Mouse (Mus musculus) intestine, embryonic 16.5 days (tissue): Measurements from ENCODE around the gene Rasgef1a. TPM values are rescaled to one million over a fixed set of nuclear protein-coding genes. Genes with fewer than 3 reads are reported as not detected.

Source experiments
- ATAC-seq: fragments of 200-750 bp; cut with Nextera tagmentation; 2 replicates; pipeline ENCODE4 v1.8.0; 2017; ENCODE audit warnings: moderate TSS enrichment, moderate library complexity
- H3K27ac ChIP-seq: fragments of 300-500 bp; sonication (generic); 2 replicates; pipeline ENCODE4 v1.5.1; 2014; ENCODE audit warnings: mild to moderate bottlenecking, low read length
- H3K27me3 ChIP-seq: fragments of 300-500 bp; sonication (generic); replicated peaks from 2 replicates; pipeline ENCODE4 v1.6.1; 2014; ENCODE audit warnings: low read length, control low read depth, mixed read lengths; ENCODE audit not compliant: control insufficient read depth, insufficient read depth
- H3K36me3 ChIP-seq: fragments of 300-500 bp; sonication (generic); 2 replicates; pipeline ENCODE4 v1.6.1; 2014; ENCODE audit warnings: low read length, control low read depth; ENCODE audit not compliant: control insufficient read depth, insufficient read depth
- H3K4me1 ChIP-seq: fragments of 300-500 bp; sonication (generic); 2 replicates; pipeline ENCODE4 v1.6.1; 2014; ENCODE audit warnings: low read length, control low read depth, mixed read lengths; ENCODE audit not compliant: control insufficient read depth, insufficient read depth
- H3K4me2 ChIP-seq: fragments of 300-500 bp; sonication (generic); 2 replicates; pipeline ENCODE4 v1.6.1; 2014; ENCODE audit warnings: low read depth, low read length, control low read depth
- H3K4me3 ChIP-seq: fragments of 300-500 bp; sonication (generic); 2 replicates; pipeline ENCODE4 v1.5.1; 2014; ENCODE audit warnings: mild to moderate bottlenecking, low read length
- H3K9ac ChIP-seq: fragments of 300-500 bp; sonication (generic); 2 replicates; pipeline ENCODE4 v1.6.1; 2014; ENCODE audit warnings: low read depth, low read length
- H3K9me3 ChIP-seq: fragments of 300-500 bp; sonication (generic); 2 replicates; pipeline ENCODE4 v1.6.1; 2016; ENCODE audit warnings: low read length, control low read depth; ENCODE audit not compliant: control insufficient read depth
- WGBS: fragments of 180-500 bp; shearing (Covaris S2); extraction: QIAGEN DNeasy Blood & Tissue Kit; methylation state at CpG from one replicate; pipeline ENCODE4 v1.1.7; 2014; 5-methylcytosine and 5-hydroxymethylcytosine counted together
- polyA plus RNA-seq: library from polyadenylated mRNA; unstranded; fragments of >200 nt; fragmentation: Nextera tagmentation; extraction: Ambion mirVana; gene quantifications from 2 replicates; pipeline ENCODE4 v1.2.1, GENCODE M21; 2015

Gene Rasgef1a
- polyA plus RNA-seq, 1 experiment from 2014 or later, result 0.21 TPM

DNA sequence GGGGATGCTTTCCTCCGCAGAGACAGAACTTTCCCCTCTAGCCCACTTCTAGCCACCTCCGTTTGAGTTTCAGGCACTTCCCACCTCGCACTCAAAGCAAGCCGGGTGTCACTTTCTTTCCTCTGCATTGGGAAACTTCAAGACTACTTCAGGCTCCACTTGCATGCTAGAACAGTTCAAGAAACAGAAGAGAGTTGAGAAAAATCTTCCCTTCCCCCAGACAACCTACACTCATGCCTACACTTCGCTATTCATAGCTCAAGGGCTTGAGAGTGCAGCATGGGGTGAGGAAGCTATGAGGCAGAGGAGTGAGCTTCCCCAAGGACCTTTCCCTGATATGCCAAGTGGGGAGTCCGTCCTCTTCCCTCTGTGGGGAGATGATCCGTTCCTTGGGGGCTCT, 34.7 kb downstream of the Rasgef1a start:
- H3K4me2 ChIP-seq, result no peak overlapping the region
- no peaks in the 10 kb centered on the region for H3K27me3 ChIP-seq
- no peaks in the 10 kb centered on the region for H3K36me3 ChIP-seq
- H3K4me3 ChIP-seq, result no peak overlapping the region
- H3K27ac ChIP-seq, result no peak overlapping the region
- no peaks in the 10 kb centered on the region for H3K9me3 ChIP-seq
- H3K9ac ChIP-seq, result no peak overlapping the region
- WGBS, result 54% methylated on average over 7 of the region's 7 CpGs
- no peak for ATAC-seq
- no peaks in the 10 kb centered on the region for H3K4me1 ChIP-seq

DNA sequence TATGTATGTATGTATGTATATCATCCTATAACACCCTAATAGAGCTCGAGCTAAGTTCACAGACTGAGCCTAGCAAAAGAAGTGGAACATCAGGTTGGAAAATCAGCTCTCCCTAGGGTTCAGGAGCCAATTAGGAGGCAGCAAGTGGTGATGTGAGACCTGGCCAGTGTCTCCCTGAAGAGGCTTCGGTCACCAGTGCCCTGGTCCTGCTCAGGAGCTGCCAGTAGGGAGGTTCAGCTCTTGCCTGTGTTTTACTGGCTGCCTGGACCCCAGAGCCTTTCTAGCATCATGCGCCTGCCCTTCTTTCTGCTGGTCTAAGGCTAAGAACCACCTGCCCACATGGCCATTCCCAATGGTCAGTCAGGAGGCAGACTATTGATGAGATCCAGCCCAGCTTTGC, 35.3 kb downstream of the Rasgef1a start:
- 77% methylated on average over 3 of the region's 3 CpGs for WGBS
- H3K9me3 ChIP-seq, result no peaks in the 10 kb centered on the region
- H3K4me3 ChIP-seq, result no peak overlapping the region
- no peak overlapping the region for H3K9ac ChIP-seq
- no peak for ATAC-seq
- no peaks in the 10 kb centered on the region for H3K27me3 ChIP-seq
- H3K4me1 ChIP-seq, result no peaks in the 10 kb centered on the region
- no peaks in the 10 kb centered on the region for H3K36me3 ChIP-seq
- no peak overlapping the region for H3K4me2 ChIP-seq
- no peak overlapping the region for H3K27ac ChIP-seq

DNA sequence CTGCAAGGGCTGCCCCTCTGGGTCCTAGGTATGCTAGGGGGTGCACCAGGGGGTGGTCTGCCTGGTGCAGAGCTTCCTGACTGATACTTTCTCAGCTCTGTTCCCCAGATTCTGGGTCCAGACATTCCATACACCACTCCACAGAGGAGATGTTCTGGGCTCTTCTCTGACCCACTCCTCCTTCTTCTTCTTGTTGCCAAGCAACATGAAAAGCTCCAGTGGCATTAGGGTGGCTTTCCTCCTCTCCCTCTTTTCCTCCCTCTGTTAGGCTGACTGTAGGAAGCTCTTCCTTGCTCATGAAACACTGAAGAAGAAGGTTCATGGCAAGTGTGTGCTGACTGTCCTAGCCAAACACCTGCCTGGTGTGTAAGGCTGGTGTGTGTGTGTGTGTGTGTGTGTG, 35.7 kb downstream of the Rasgef1a start:
- no peak overlapping the region for H3K4me3 ChIP-seq
- H3K9me3 ChIP-seq, result no peaks in the 10 kb centered on the region
- no peaks in the 10 kb centered on the region for H3K36me3 ChIP-seq
- no peak overlapping the region for H3K27ac ChIP-seq
- H3K9ac ChIP-seq, result no peak overlapping the region
- no peak for ATAC-seq
- H3K27me3 ChIP-seq, result no peaks in the 10 kb centered on the region
- H3K4me2 ChIP-seq, result no peak overlapping the region
- H3K4me1 ChIP-seq, result no peaks in the 10 kb centered on the region

DNA sequence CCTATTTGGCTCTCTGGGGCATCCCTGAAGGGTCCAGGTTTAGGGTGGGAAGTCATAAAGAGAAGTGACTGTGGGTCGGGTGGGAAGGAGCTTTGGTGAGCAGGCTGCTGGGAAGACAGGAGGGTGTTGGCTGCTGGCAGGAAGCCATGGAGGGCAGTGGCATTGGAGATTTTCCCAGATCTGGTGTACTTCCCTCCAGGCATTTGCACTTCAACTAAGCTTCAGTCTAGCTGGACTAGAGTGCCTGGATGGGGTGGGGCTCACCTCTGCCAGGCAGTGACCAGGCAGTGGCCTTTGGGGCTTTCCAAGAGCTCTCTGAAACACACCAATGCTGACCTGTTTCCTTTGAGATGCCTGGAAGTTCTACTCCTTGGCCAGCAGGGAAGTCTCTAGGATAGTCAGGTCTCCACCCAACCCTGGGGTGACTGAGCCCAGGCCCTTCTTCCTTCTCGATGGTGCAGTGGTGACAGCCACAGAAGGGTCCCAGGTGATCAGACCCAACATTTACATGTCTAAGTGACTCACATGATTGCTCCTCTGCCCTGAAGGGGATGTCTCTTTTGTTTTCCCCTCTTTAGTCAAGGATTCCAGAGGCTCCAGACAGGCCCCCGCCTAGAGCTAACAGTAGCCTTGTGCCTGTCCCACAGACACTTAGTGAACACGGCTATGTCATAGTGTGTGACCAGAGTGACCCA, 36.7 kb downstream of the Rasgef1a start:
- H3K4me3 ChIP-seq, result no peak overlapping the region
- H3K36me3 ChIP-seq, result no peaks in the 10 kb centered on the region
- H3K27me3 ChIP-seq, result no peaks in the 10 kb centered on the region
- 71% methylated on average over 4 of the region's 4 CpGs for WGBS
- no peaks in the 10 kb centered on the region for H3K9me3 ChIP-seq
- no peaks in the 10 kb centered on the region for H3K4me1 ChIP-seq
- no peak overlapping the region for H3K9ac ChIP-seq
- H3K4me2 ChIP-seq, result no peak overlapping the region
- no peak overlapping the region for H3K27ac ChIP-seq
- no peak for ATAC-seq

DNA sequence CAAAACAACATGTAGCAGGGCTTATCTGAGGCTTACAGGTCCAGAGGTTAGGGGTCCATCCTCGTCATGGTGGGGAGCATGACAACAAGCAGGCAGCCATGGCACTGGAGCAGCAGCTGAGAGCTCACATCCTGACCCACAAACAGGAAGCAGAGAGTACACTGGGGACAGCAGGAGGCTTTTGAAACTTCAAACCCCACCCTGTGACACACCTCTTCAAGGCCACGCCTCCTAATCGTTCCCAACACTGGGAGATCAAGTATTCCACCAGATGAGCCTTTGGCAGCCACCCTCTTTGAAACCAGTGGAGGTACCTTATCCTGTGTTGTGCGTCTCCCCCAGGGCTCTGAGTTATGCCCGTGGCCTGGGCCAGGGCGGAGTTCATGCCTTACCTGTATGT, 38.5 kb downstream of the Rasgef1a start:
- H3K27ac ChIP-seq, result no peak overlapping the region
- no peak overlapping the region for H3K4me3 ChIP-seq
- H3K27me3 ChIP-seq, result no peaks in the 10 kb centered on the region
- 86% methylated on average over 6 of the region's 6 CpGs for WGBS
- H3K4me2 ChIP-seq, result no peak overlapping the region
- no peaks in the 10 kb centered on the region for H3K4me1 ChIP-seq
- H3K9ac ChIP-seq, result no peak overlapping the region
- no peaks in the 10 kb centered on the region for H3K9me3 ChIP-seq
- H3K36me3 ChIP-seq, result no peaks in the 10 kb centered on the region
- ATAC-seq, result no peak

DNA sequence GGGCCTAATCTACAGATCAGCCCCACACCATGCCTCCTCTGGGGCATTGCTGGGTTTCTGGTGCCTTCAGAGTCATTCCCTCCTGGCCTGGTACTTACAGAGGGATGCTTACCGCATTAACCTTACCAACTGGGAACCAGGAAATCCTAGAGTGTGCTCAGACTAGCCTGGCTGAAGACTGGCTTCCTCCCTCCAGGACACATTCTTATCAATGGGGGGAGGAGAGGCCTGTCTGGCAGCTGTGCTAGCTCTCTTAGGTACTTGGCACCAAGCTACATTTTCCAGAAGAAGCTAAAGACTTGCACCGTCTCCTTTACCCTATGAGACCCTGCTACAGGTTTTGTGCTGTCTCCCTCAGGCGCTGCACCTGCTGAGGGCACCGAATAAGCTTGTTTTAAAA, 40.2 kb downstream of the Rasgef1a start:
- Histone ChIP-seq H3K27me3 (no peaks in the 10 kb centered on the region), H3K36me3 (no peaks in the 10 kb centered on the region), H3K9ac (no peak overlapping the region), H3K4me2 (no peak overlapping the region), H3K27ac (no peak overlapping the region), H3K9me3 (no peaks in the 10 kb centered on the region), H3K4me3 (no peak overlapping the region), H3K4me1 (no peaks in the 10 kb centered on the region)
- ATAC-seq, result no peak
- WGBS, result 77% methylated on average over 4 of the region's 4 CpGs

DNA sequence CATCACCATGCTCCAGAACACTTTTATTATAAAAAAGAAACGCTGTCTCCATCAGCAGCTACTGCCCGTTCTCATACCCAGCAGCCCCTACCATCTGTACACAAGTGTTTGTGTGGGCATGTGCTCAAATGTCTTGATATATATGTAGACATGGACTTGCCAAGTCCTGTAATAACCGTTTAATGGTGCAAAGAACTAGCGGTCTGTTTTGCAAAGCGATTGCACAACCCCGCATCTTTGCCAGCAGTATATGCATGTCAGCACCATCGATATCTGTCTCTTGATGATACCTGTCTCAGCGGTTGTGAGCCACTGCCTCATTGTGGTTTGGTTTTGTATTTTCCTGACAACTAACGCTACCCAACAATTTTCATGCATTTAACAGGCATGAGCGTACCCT, 44.0 kb downstream of the Rasgef1a start:
- H3K4me2 ChIP-seq, result no peak overlapping the region
- no peak for ATAC-seq
- no peaks in the 10 kb centered on the region for H3K9me3 ChIP-seq
- no peak overlapping the region for H3K9ac ChIP-seq
- H3K27ac ChIP-seq, result no peak overlapping the region
- no peaks in the 10 kb centered on the region for H3K4me1 ChIP-seq
- no peaks in the 10 kb centered on the region for H3K27me3 ChIP-seq
- 89% methylated on average over 10 of the region's 10 CpGs for WGBS
- no peak overlapping the region for H3K4me3 ChIP-seq
- H3K36me3 ChIP-seq, result no peaks in the 10 kb centered on the region

DNA sequence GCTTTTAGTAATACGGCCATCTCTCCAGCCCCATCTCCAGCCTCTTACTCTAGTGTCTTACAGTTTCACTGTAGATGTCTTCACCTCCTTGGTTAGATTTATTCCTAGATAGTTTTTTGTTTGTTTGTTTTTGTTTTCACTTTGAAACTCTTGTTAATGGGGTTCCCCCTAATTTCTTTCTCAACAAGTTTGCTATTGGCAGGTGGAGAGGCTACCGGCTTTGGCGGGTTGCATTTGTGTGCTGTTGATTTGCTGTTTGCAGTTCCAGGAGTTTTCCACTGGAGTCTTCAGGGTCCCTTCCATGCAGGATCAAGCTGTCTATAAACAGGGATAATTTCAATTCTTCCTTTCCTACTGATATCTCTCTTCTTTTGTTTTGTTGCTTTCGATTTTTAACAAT, 50.0 kb downstream of the Rasgef1a start:
- WGBS, result 88% methylated on average over 4 of the region's 4 CpGs
- no peak overlapping the region for H3K9ac ChIP-seq
- H3K4me3 ChIP-seq, result no peak overlapping the region
- no peak for ATAC-seq
- no peaks in the 10 kb centered on the region for H3K9me3 ChIP-seq
- H3K36me3 ChIP-seq, result no peaks in the 10 kb centered on the region
- peaks cover 12% of the 10 kb centered on the region for H3K4me1 ChIP-seq
- H3K4me2 ChIP-seq, result no peak overlapping the region
- H3K27me3 ChIP-seq, result peaks cover 19% of the 10 kb centered on the region; the same call in 1 of the 2 replicates
- H3K27ac ChIP-seq, result no peak overlapping the region

DNA sequence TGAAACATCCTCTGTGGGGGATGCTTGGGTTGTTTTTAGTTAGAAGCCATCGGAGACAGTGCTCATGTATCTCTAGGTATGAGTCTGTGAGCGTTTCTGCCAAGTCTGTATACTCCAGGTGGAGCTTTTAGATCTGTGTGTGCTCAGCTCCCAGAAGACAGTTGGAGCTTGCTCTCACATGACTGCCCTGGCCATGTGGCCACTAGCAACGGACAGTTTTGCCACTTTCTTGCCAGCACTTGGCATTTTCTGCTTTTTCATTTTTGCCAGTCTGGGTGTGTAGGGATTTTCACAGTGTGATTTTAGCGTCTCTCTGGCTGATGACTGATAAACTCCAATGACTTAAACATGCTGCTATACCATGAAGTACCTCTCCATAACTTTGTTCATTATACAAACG, 52.0 kb downstream of the Rasgef1a start:
- no peak for ATAC-seq
- Histone ChIP-seq H3K9me3 (no peaks in the 10 kb centered on the region; the same call in 1 of the 2 replicates), H3K36me3 (no peaks in the 10 kb centered on the region), H3K4me3 (no peak overlapping the region), H3K9ac (no peak overlapping the region), H3K27ac (no peak overlapping the region), H3K4me1 (peaks cover 21% of the 10 kb centered on the region), H3K4me2 (no peak overlapping the region), H3K27me3 (peaks cover 24% of the 10 kb centered on the region; the same call in 1 of the 2 replicates)
- WGBS, result 72% methylated on average over 5 of the region's 5 CpGs

DNA sequence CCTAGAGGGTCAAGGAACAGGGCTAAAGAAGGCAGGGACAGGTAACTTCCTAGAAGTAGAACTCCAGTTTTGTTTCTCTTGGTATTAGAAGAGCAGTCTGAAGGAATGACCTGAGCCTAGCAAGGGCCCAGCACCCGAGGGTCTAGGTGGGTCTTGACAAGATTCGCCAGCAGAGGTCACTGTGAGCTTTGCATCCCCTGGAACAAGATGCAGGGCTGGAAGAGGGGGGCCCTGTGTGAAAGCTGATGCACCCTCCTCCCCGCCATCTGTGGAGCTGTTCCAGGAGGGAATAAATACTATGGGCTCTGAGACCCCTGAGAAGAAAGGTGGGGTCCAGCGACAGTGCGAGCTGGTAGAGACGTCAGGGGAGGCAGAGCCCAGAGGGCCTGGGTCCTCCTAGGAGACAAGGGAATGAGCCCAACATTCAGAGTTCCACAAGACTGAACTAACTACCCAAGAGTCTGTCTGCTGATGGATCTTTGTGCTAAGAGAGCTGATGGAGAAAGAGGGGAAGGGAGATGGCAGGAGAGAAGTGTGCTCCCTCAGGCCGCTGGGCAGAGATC, 53.8 kb downstream of the Rasgef1a start:
- 16% methylated on average over 7 of the region's 7 CpGs for WGBS
- peaks cover 21% of the 10 kb centered on the region for H3K4me1 ChIP-seq
- H3K9me3 ChIP-seq, result no peaks in the 10 kb centered on the region; the same call in 1 of the 2 replicates
- H3K4me3 ChIP-seq, result no peak overlapping the region
- H3K27me3 ChIP-seq, result peaks cover 24% of the 10 kb centered on the region; the same call in 1 of the 2 replicates
- no peak overlapping the region for H3K4me2 ChIP-seq
- no peak overlapping the region for H3K27ac ChIP-seq
- H3K36me3 ChIP-seq, result no peaks in the 10 kb centered on the region
- no peak overlapping the region for H3K9ac ChIP-seq
- no peak for ATAC-seq
